Mouse (Mus musculus) gastrocnemius, postnatal 36 days (tissue): ENCODE measurements at regions not wholly inside any gene's neighbourhood (a gene's known extent, or its start where the extent isn't known, plus 50 kb on each side); places are given as distances from the start of the nearest gene placed in this dataset.

Experiments used
- DNase-seq, 2 experiments: peaks; one replicate each; pipeline ENCODE4 v3.0.0; 2022
- intact Hi-C: fragments of 180-260 bp; cut with DNase I; formaldehyde crosslinking; loops from one replicate; pipeline ENCODE4 v1.15.1; 2025

- intact Hi-C loops: no loop called here
- no peak for DNase-seq
Measured at GRCm38 (mm10) chr15:6088498-6088897, 211.1 kb upstream of the Dab2 start.

GRCm38 (mm10) chr15:6129697-6130096, 169.9 kb upstream of the Dab2 start:
- intact Hi-C loops: no loop called here
- DNase-seq: no peak

GRCm38 (mm10) chr15:6132216-6132615, 167.4 kb upstream of the Dab2 start:
- intact Hi-C loops: no loop called here
- DNase-seq: no peak

GRCm38 (mm10) chr15:6145071-6145470, 154.5 kb upstream of the Dab2 start:
- no peak for DNase-seq
- intact Hi-C loops: no loop called here

GRCm38 (mm10) chr15:6154706-6155105, 144.9 kb upstream of the Dab2 start:
- intact Hi-C loops: no loop called here
- DNase-seq: no peak

- intact Hi-C loops: no loop called here
- no peak for DNase-seq
Measured at GRCm38 (mm10) chr15:6180261-6180660, 119.3 kb upstream of the Dab2 start.

- intact Hi-C loops: no loop called here
Measured at GRCm38 (mm10) chr15:6183627-6184026, 116.0 kb upstream of the Dab2 start.

GRCm38 (mm10) chr15:6191845-6192244, 107.7 kb upstream of the Dab2 start:
- intact Hi-C loops: no loop called here
- DNase-seq: no peak

More at GRCm38 (mm10) chr15:6183627-6184026, 116.0 kb upstream of the Dab2 start:
- DNase-seq: no peak

GRCm38 (mm10) chr15:6207239-6207638, 92.3 kb upstream of the Dab2 start:
- intact Hi-C loops: loop anchor here (2.0 to 5.0 kb wide), 2 partner anchors 970 to 1120 kb away; no protein-coding TSS in a partner anchor
- no peak for DNase-seq

GRCm38 (mm10) chr15:6209301-6209700, 90.3 kb upstream of the Dab2 start:
- peak in 1 of 2 experiments; percentile 8 for DNase-seq

GRCm38 (mm10) chr15:6218087-6218486, 81.5 kb upstream of the Dab2 start:
- DNase-seq: no peak
- intact Hi-C loops: no loop called here

More at GRCm38 (mm10) chr15:6209301-6209700, 90.3 kb upstream of the Dab2 start:
- intact Hi-C loops: loop anchor here (5.0 kb wide), 1 partner anchor 1122 kb away; no protein-coding TSS in a partner anchor

- no peak for DNase-seq
- intact Hi-C loops: no loop called here
Measured at GRCm38 (mm10) chr15:6225227-6225626, 74.4 kb upstream of the Dab2 start.

- no peak for DNase-seq
- intact Hi-C loops: no loop called here
Measured at GRCm38 (mm10) chr15:6230618-6231017, 69.0 kb upstream of the Dab2 start.

- DNase-seq: peak in 1 of 2 experiments; percentile 17
- intact Hi-C loops: no loop called here
Measured at GRCm38 (mm10) chr15:6231308-6232103, 68.1 kb upstream of the Dab2 start.

- DNase-seq: no peak
- intact Hi-C loops: no loop called here
Measured at GRCm38 (mm10) chr15:6233621-6234020, 66.0 kb upstream of the Dab2 start.

- no peak for DNase-seq
- intact Hi-C loops: no loop called here
Measured at GRCm38 (mm10) chr15:6236583-6236982, 63.0 kb upstream of the Dab2 start.

GRCm38 (mm10) chr15:6237726-6238125, 61.9 kb upstream of the Dab2 start:
- intact Hi-C loops: loop anchor here (2.0 kb wide), 2 partner anchors 197 to 333 kb away; no protein-coding TSS in a partner anchor
- no peak for DNase-seq

GRCm38 (mm10) chr15:6238133-6238532, 61.5 kb upstream of the Dab2 start:
- intact Hi-C loops: loop anchor here (2.0 kb wide), 2 partner anchors 197 to 333 kb away; no protein-coding TSS in a partner anchor
- peak; percentile 80 to 82 for DNase-seq

- intact Hi-C loops: loop anchor here (2.0 kb wide), 2 partner anchors 196 to 332 kb away; no protein-coding TSS in a partner anchor
- no peak for DNase-seq
Measured at GRCm38 (mm10) chr15:6238755-6239154, 60.8 kb upstream of the Dab2 start.

GRCm38 (mm10) chr15:6242132-6242531, 57.5 kb upstream of the Dab2 start:
- intact Hi-C loops: no loop called here
- no peak for DNase-seq

GRCm38 (mm10) chr15:6244401-6244800, 55.2 kb upstream of the Dab2 start:
- intact Hi-C loops: no loop called here

More at GRCm38 (mm10) chr15:6244401-6244800, 55.2 kb upstream of the Dab2 start:
- no peak for DNase-seq
